Mouse (Mus musculus): ENCODE data around the gene Eps8. TPM values are rescaled to one million over a fixed set of nuclear protein-coding genes. Genes with fewer than 3 reads are reported as not detected.

Gene Eps8
- polyA plus RNA-seq, 1 experiment from 2014 or later, result 2.5 TPM

DNA sequence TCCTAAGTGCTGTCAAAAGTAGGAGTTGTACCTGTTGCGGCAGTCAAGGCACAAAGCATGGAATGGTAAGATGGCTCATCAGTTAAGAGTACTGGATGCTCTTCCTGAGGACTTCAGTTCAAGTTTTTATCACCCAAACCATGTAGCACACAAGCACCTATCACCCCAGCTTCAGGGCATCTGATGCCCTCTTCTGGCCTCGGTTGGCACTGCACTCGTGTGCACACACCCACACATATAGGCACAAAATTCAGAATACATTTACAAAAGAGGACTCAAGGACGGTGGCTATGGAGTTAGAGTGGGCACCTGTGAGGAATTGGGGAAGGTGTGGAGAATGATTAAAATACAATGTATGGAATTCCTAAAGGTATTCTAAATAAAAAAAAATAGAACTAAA lies 185.1 kb downstream of the Eps8 start:
- WGBS, result 95% methylated on average over 4 of the region's 4 CpGs
- DNase-seq (ENCODE audit: low spot score) (no peak), ATAC-seq (replicated peaks; ENCODE audit: low FRiP score) (no peak)
- Histone ChIP-seq H3K9ac (ENCODE audit: low read depth, low read length) (no peak overlapping the region), H3K4me2 (no peak overlapping the region), H3K4me1 (replicated peaks; ENCODE audit: control insufficient read depth, insufficient read depth, low read length) (no peaks in the 10 kb centered on the region), H3K4me3 (ENCODE audit: low read depth, low read length) (no peak overlapping the region), H3K9me3 (ENCODE audit: control insufficient read depth, low read length) (no peaks in the 10 kb centered on the region), H3K27me3 (replicated peaks; ENCODE audit: control insufficient read depth, insufficient read depth, low read length) (no peaks in the 10 kb centered on the region), H3K36me3 (ENCODE audit: control insufficient read depth, insufficient read depth, low read length) (no peaks in the 10 kb centered on the region), H3K27ac (ENCODE audit: low read depth, low read length) (no peak overlapping the region)

DNA sequence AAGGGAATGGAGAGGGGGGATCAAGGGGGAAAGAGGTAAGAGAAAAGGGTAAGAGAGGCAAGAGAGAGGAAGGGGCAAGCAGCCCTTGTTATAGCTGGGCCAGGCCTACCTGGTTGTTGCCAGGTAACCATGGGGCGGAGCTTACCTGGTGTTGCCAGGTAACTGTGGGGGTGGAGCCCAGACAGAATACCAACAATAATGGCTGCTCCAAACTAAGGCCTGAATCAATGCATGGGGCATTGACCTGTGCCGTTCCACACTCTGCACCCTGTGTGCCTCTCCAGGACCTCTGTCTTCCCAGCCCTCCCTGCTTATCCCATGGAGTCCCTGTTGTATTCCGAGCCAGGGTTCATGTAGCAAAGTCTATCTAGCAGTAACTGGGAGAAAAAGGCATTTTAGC lies 187.0 kb downstream of the Eps8 start:
- Histone ChIP-seq H3K36me3 (ENCODE audit: control insufficient read depth, insufficient read depth, low read length) (no peaks in the 10 kb centered on the region), H3K9me3 (ENCODE audit: control insufficient read depth, low read length) (no peaks in the 10 kb centered on the region), H3K4me3 (ENCODE audit: low read depth, low read length) (no peak overlapping the region), H3K27ac (ENCODE audit: low read depth, low read length) (no peak overlapping the region), H3K9ac (ENCODE audit: low read depth, low read length) (no peak overlapping the region), H3K27me3 (replicated peaks; ENCODE audit: control insufficient read depth, insufficient read depth, low read length) (no peaks in the 10 kb centered on the region), H3K4me2 (no peak overlapping the region), H3K4me1 (replicated peaks; ENCODE audit: control insufficient read depth, insufficient read depth, low read length) (no peaks in the 10 kb centered on the region)
- no peak for DNase-seq (ENCODE audit: low spot score)
- ATAC-seq (replicated peaks; ENCODE audit: low FRiP score), result 0 out of 2 replicates have a peak, but pooled peaks have one; percentile 13
- WGBS, result 91% methylated on average over 3 of the region's 3 CpGs

DNA sequence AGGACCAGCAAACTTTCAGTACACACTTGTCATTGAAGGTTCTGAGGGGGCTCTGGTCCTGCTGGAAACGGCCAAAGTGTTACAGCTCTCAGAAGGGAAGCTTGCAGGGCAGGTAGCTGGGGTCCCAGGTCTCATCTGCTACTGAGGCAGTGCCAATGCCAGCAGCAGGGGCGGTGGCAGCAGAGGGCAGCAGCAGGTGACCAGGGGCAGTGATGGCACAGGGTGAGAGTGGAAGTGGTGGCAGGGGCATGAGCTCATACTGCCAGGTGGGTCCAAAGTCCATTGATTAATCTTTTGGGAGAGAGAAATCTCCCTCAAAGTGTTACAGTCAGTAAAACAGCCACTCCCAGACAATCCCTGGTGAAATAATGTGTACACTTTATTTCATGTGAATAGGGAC lies 188.4 kb downstream of the Eps8 start:
- H3K4me2 ChIP-seq, result no peak overlapping the region

DNA sequence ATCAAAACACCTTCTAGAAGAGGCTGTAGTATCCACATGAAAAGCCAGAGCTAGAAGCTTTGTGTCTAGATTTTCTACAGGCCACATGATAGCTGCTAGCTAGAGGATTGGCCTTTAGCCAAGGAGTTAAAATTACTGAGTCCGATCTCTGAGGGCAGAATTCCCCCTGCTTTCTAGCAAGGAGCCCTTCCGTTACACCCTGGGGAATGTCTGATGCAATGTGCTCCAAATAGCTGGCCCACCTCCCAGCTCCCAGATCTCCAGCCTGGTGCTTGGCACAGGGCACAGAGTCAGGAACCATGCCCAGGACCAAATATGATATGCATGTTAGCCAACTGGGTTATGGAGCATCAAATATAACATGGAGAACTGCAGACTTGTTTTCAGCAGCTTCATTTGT lies 189.4 kb downstream of the Eps8 start:
- H3K27ac ChIP-seq (ENCODE audit: low read depth, low read length), result no peak overlapping the region; the same call in 1 of the 2 replicates
- H3K4me3 ChIP-seq (ENCODE audit: low read depth, low read length), result no peak overlapping the region
- no peaks in the 10 kb centered on the region for H3K27me3 ChIP-seq (replicated peaks; ENCODE audit: control insufficient read depth, insufficient read depth, low read length)
- ATAC-seq (replicated peaks; ENCODE audit: low FRiP score), result no peak
- no peak overlapping the region for H3K4me2 ChIP-seq
- no peak for DNase-seq (ENCODE audit: low spot score)
- H3K4me1 ChIP-seq (replicated peaks; ENCODE audit: control insufficient read depth, insufficient read depth, low read length), result no peaks in the 10 kb centered on the region
- no peak overlapping the region for H3K9ac ChIP-seq (ENCODE audit: low read depth, low read length)
- no peaks in the 10 kb centered on the region for H3K36me3 ChIP-seq (ENCODE audit: control insufficient read depth, insufficient read depth, low read length)
- H3K9me3 ChIP-seq (ENCODE audit: control insufficient read depth, low read length), result no peaks in the 10 kb centered on the region
- WGBS, result 65% methylated on average over 2 of the region's 2 CpGs

More for the DNA sequence above, 188.4 kb downstream of the Eps8 start:
- no peak for DNase-seq (ENCODE audit: low spot score)
- no peak overlapping the region for H3K9ac ChIP-seq (ENCODE audit: low read depth, low read length)
- H3K27me3 ChIP-seq (replicated peaks; ENCODE audit: control insufficient read depth, insufficient read depth, low read length), result no peaks in the 10 kb centered on the region
- ATAC-seq (replicated peaks; ENCODE audit: low FRiP score), result no peak
- no peaks in the 10 kb centered on the region for H3K4me1 ChIP-seq (replicated peaks; ENCODE audit: control insufficient read depth, insufficient read depth, low read length)
- no peaks in the 10 kb centered on the region for H3K9me3 ChIP-seq (ENCODE audit: control insufficient read depth, low read length)
- H3K27ac ChIP-seq (ENCODE audit: low read depth, low read length), result no peak overlapping the region
- WGBS, result 66% methylated on average over 2 of the region's 2 CpGs
- no peak overlapping the region for H3K4me3 ChIP-seq (ENCODE audit: low read depth, low read length)
- H3K36me3 ChIP-seq (ENCODE audit: control insufficient read depth, insufficient read depth, low read length), result no peaks in the 10 kb centered on the region

DNA sequence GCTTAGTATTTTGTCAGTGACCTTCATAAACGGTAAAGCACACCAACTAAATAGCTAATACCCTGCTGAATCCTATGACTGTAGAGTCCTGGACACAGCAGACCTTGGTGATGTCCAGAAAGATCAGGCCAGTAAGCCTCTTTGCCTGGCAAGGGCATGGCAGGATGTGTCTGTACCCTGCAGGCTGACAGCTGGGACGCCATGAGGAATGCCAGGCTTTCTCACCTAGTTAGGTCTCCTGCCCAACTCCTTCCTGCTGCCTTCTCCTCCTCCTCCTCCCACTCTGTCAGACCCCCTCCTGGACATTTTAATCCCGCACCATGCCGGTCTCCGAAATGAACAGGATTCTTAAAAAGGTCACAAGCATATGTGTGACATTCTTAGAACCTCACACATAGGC lies 190.9 kb downstream of the Eps8 start:
- no peak for DNase-seq (ENCODE audit: low spot score)
- H3K4me1 ChIP-seq (replicated peaks; ENCODE audit: control insufficient read depth, insufficient read depth, low read length), result no peaks in the 10 kb centered on the region
- no peak for ATAC-seq (replicated peaks; ENCODE audit: low FRiP score)
- H3K4me3 ChIP-seq (ENCODE audit: low read depth, low read length), result no peak overlapping the region
- H3K36me3 ChIP-seq (ENCODE audit: control insufficient read depth, insufficient read depth, low read length), result no peaks in the 10 kb centered on the region
- H3K9ac ChIP-seq (ENCODE audit: low read depth, low read length), result no peak overlapping the region
- 81% methylated on average over 5 of the region's 5 CpGs for WGBS
- H3K27ac ChIP-seq (ENCODE audit: low read depth, low read length), result no peak overlapping the region
- no peaks in the 10 kb centered on the region for H3K9me3 ChIP-seq (ENCODE audit: control insufficient read depth, low read length)
- no peaks in the 10 kb centered on the region for H3K27me3 ChIP-seq (replicated peaks; ENCODE audit: control insufficient read depth, insufficient read depth, low read length)
- no peak overlapping the region for H3K4me2 ChIP-seq

DNA sequence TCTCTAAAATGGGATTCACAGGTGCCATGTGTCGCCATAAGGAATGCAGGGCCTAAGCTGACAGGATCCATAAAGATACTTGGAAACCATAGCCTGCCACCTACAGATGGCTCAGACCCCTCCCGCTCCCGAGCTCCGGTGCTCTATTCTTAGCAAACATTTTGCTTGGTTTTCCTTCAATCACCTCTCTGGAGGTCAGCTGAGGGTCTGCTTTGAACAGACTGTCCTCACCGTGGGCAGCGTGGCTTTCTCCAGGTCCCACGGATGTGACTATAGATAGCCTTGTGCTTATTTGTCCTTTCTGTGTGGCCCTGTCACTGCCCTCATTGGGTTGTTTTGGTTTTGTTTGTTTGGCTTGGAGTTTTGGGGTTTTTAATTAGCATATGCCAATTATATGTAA lies 196.5 kb downstream of the Eps8 start:
- no peaks in the 10 kb centered on the region for H3K36me3 ChIP-seq (ENCODE audit: control insufficient read depth, insufficient read depth, low read length)
- H3K9me3 ChIP-seq (ENCODE audit: control insufficient read depth, low read length), result no peaks in the 10 kb centered on the region
- H3K27me3 ChIP-seq (replicated peaks; ENCODE audit: control insufficient read depth, insufficient read depth, low read length), result no peaks in the 10 kb centered on the region; the same call in 1 of the 2 replicates
- H3K4me2 ChIP-seq, result no peak overlapping the region
- no peak overlapping the region for H3K27ac ChIP-seq (ENCODE audit: low read depth, low read length)
- no peak overlapping the region for H3K4me3 ChIP-seq (ENCODE audit: low read depth, low read length)
- no peak overlapping the region for H3K9ac ChIP-seq (ENCODE audit: low read depth, low read length)
- 77% methylated on average over 7 of the region's 7 CpGs for WGBS
- ATAC-seq (replicated peaks; ENCODE audit: low FRiP score), result no peak
- no peak for DNase-seq (ENCODE audit: low spot score)
- no peaks in the 10 kb centered on the region; the same call in 1 of the 2 replicates for H3K4me1 ChIP-seq (replicated peaks; ENCODE audit: control insufficient read depth, insufficient read depth, low read length)

DNA sequence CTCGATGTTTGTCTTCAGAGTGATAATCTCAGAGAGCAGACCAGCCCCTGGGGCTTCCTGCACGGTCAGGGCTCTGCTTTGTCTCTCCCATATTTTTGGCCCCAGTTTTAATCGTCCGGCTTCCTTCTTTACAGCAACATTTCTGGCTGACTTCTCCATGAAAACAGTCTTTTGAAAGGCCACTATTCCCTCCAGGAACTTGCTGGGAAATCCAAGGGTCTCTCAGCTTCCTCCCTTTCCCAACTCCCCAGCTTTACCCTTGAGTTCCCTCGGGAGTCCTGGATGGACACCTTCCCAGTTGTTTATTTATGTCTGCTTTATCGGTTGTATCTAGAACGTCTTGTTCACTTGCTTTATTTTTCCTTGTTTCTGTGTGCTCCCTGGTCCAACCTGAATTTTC lies 197.5 kb downstream of the Eps8 start:
- H3K36me3 ChIP-seq (ENCODE audit: control insufficient read depth, insufficient read depth, low read length), result no peaks in the 10 kb centered on the region
- H3K27me3 ChIP-seq (replicated peaks; ENCODE audit: control insufficient read depth, insufficient read depth, low read length), result no peaks in the 10 kb centered on the region; the same call in 1 of the 2 replicates
- H3K4me3 ChIP-seq (ENCODE audit: low read depth, low read length), result no peak overlapping the region
- ATAC-seq (replicated peaks; ENCODE audit: low FRiP score) (no peak), DNase-seq (ENCODE audit: low spot score) (no peak)
- H3K9me3 ChIP-seq (ENCODE audit: control insufficient read depth, low read length), result no peaks in the 10 kb centered on the region
- H3K27ac ChIP-seq (ENCODE audit: low read depth, low read length), result no peak overlapping the region
- no peaks in the 10 kb centered on the region; the same call in 1 of the 2 replicates for H3K4me1 ChIP-seq (replicated peaks; ENCODE audit: control insufficient read depth, insufficient read depth, low read length)
- no peak overlapping the region for H3K9ac ChIP-seq (ENCODE audit: low read depth, low read length)
- no peak overlapping the region for H3K4me2 ChIP-seq
- 38% methylated on average over 7 of the region's 7 CpGs for WGBS

DNA sequence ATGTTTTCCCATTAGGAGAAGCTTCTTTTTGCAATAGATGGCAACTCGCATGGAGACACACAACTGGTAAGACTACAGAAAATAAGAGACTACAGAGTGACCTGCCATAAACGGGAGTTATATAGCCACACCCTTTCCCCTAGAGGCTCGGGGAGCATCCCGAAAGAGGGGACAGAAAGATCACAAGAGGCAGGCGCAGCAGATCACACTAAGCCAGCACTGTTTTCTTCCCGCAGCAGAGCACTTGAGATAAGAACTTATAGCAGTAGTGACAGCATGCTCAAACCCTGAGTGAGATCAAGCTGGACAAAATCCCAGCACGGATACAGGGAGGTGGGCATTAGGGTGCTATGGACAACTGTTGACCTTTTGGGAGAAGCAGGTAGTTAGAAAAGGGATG lies 198.6 kb downstream of the Eps8 start:
- Histone ChIP-seq H3K4me1 (replicated peaks; ENCODE audit: control insufficient read depth, insufficient read depth, low read length) (no peaks in the 10 kb centered on the region; the same call in 1 of the 2 replicates), H3K36me3 (ENCODE audit: control insufficient read depth, insufficient read depth, low read length) (no peaks in the 10 kb centered on the region), H3K4me3 (ENCODE audit: low read depth, low read length) (no peak overlapping the region), H3K9ac (ENCODE audit: low read depth, low read length) (no peak overlapping the region), H3K9me3 (ENCODE audit: control insufficient read depth, low read length) (no peaks in the 10 kb centered on the region), H3K27me3 (replicated peaks; ENCODE audit: control insufficient read depth, insufficient read depth, low read length) (no peaks in the 10 kb centered on the region; the same call in 1 of the 2 replicates), H3K4me2 (no peak overlapping the region), H3K27ac (ENCODE audit: low read depth, low read length) (no peak overlapping the region)
- ATAC-seq (replicated peaks; ENCODE audit: low FRiP score), result no peak
- WGBS, result 56% methylated on average over 7 of the region's 7 CpGs
- DNase-seq (ENCODE audit: low spot score), result no peak

DNA sequence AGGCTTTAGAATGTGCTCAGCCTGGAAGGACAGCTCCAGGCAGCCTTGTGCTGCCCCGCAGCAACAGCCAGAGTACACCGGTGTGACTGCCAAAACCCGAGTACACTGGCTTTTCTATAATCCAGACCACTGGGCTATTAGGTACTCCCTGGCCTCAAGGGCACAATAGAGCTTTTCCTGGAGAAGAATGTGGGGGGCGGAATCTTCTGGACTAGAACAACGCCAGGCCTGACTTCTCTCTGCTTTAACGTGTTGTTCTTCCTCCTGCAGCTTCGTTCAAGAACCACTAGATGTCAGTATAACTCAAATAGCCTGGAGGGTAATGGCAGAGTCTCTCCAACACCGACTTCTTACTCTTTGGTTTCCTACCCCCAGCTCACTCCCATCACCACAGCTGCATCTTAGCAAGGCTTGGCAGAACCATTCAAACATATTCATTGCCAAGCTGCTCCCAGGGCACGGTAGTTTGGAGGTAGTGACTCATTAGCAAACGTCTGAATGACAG lies 199.1 kb downstream of the Eps8 start:
- H3K9me3 ChIP-seq (ENCODE audit: control insufficient read depth, low read length), result no peaks in the 10 kb centered on the region
- H3K4me1 ChIP-seq (replicated peaks; ENCODE audit: control insufficient read depth, insufficient read depth, low read length), result no peaks in the 10 kb centered on the region; the same call in 1 of the 2 replicates
- no peak overlapping the region for H3K4me3 ChIP-seq (ENCODE audit: low read depth, low read length)
- peak; percentile 34 for DNase-seq (ENCODE audit: low spot score)
- H3K4me2 ChIP-seq, result no peak overlapping the region
- peak; percentile 60; the same call in 1 of the 2 replicates for ATAC-seq (replicated peaks; ENCODE audit: low FRiP score)
- no peak overlapping the region for H3K9ac ChIP-seq (ENCODE audit: low read depth, low read length)
- 20% methylated on average over 10 of the region's 10 CpGs for WGBS
- no peaks in the 10 kb centered on the region; the same call in 1 of the 2 replicates for H3K27me3 ChIP-seq (replicated peaks; ENCODE audit: control insufficient read depth, insufficient read depth, low read length)
- H3K36me3 ChIP-seq (ENCODE audit: control insufficient read depth, insufficient read depth, low read length), result no peaks in the 10 kb centered on the region
- no peak overlapping the region for H3K27ac ChIP-seq (ENCODE audit: low read depth, low read length)

All from liver, embryonic 11.5 days (tissue).